Mouse (Mus musculus) CH12F3 (cell line): ENCODE results near the gene Rexo1.

Experiments used
- in situ Hi-C: fragments of 300-500 bp; cut with MboI; formaldehyde crosslinking; loops from 2 replicates; pipeline ENCODE4 v1.14.3; 2020; ENCODE audit warnings: low sequenced_read_pairs

The Rexo1 gene

DNA sequence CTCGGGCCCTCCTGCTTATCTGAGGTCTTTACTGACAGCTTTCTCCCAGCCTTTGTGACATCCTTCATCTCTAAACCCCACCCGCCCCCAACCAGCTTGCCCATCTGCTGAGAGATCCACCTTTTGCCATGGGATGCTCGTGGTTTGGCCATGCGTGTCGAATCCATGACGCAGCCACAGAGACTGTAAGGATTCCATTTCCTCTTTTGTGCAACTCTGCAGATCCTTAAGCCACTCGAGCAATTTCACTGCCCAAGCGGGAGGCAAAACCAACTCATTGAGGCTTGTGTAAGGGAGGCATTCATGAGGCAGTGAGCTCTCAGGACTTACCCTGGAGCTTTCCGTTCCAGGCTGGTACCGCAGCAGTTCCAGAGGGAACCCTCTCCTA lies 51.1 kb downstream of the Rexo1 start:
- in situ Hi-C loops = no loop called here

DNA sequence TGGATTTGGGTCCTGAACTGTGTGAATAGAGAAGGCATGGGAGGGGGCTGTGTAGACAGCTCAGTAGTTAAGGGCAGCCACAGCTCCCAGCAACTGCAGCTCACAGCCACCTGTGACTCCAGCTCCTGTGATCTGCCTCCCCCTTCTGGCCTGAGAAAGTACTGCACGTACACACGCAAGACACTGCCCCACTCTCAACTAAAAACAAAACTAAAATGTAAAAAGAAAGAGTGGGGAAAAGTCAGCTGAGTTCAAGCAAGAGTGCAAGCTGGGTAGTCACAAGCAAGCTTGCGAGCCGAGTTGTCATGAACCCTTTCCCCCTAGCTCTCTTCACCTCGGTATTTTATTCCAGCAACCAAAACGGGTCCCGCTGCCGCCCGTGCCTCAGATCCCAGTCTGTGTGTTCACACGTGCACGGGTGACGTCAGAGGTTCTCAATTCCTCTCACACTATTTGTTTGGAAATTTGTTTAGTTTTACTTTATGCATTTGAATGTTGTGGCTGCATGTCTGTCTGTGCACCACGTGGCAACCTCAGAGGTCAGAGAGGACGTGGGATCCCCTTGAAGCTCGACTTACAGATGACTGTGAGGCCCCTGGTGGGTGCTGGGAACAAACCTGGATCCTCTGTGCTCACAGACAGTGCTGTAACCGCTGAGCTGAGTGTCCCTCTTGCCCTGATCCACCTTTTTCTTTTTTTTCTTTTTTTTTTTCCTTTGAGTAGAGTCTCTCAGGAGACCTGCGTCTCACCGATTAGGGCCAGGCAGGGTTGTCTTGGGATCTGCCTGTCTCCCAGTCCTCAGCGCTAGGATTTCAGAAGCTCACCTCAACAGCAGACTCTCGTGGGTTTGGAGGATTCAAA lies 51.7 kb downstream of the Rexo1 start:
- in situ Hi-C loops = loop anchor here (5.0 kb wide), 1 partner anchor 62 kb away; no protein-coding TSS in a partner anchor

DNA sequence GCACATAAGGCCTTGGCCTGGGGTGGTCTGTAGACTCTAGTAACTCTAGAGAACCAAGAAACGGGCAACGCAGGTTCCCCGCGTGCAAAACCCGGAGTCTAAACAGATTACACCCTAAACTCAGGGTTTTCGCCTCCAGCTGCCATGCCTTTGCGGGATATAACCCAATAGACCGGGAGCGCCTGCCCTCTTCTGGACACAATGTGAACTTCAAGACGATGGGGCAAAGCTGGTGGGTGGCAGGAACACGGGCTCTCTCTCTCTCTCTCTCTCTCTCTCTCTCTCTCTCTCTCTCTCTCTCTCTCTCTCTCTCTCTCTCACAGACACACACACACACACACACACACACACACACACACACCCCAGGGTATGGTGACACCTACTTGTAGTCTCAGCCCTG lies 55.1 kb downstream of the Rexo1 start:
- in situ Hi-C loops = loop anchor here (5.0 kb wide), 1 partner anchor 59 kb away; no protein-coding TSS in a partner anchor

DNA sequence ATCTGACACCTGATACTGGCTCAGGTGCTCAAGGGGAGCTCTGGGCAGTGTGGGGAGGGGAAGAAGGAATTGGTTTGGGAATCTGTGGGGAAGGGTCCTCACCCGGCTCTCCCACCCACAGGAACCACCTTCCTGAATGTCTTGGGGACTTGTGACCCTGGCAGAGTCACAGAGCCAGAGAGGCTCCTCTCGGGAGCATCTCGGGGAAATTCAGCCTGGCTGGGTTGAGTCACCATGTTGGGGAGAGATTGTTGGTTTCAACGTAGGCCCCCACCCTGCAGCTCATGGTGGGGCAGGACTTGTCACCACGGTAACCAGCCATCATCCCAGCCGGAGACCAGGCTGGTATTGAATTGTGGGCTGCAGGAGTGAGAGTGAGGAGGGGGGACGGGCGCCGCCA lies 56.6 kb downstream of the Rexo1 start:
- in situ Hi-C loops = loop anchor here (5.0 kb wide), 1 partner anchor 57 kb away; no protein-coding TSS in a partner anchor

DNA sequence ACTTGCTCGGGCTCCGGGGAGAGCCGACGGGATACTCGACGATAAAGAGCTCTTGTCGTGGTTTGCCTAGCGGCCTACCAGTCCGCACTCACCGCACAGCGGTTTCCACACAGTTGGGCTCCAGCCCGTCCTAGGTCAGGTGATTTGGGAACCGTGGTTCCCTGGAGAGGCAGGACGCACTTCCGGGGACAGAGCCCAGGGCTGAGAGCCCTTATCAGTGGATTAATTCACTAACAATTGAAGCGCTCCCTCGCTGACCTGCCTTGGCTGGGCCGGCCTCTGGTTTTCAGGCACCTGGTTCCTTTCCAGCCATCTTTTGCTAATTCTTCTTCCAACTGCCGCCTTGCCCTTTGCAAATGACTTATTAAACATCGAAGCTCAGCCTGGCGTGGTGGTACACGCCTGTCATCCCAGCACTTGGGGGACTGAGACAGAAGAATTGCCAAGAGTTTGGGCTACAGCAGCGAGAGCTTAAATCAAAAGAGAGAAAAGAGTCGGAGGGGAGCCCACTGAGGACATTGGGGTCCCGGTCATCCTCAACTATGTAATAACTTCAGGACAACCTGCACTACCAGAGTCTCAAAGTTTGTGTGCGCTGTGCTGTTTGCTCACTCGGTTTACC lies 57.6 kb downstream of the Rexo1 start:
- in situ Hi-C loops = no loop called here

DNA sequence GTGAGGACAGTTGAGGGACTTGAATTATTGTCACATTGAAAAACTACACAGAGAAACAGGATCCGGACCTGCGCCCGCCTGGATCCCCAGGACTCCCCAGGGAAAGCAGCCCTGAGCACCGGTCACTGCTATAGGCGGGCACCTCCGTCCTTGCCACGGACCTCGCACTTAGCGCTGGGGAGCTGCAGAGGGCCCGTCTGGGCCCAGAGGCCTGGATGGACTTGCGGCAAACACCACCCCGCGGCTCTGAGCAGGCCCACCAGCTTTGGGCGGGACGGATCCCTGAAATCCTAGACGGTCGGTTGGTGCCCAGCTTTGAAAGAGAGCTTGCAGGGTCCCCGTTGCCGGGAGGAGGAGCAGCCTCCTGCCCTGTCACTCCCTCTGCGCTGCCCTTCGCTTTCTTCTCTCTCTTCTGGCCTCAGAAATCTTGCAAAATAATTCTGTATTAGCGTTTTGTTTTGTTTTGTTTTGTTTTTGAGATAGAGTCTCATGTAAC lies 58.5 kb downstream of the Rexo1 start:
- in situ Hi-C loops = no loop called here

DNA sequence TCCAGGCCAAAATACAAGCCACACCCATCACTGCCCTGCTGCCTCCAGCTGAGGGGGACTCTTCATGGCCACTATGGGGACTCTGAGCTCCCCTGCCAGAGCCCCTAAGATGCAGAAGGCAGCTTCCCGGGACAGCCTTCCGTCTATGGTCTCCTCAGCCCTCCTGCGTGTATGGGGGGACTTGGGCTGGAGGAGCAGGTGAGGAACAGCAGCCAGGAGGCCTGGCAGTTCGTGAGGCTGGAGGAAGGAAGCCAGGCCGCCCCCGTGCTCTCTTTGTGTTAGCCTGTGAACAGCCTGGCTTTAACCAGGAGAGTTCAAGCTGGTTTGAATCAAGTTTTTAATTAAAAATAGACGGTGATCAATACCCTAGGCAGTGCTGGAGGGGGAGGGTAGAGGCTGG lies 59.1 kb downstream of the Rexo1 start:
- in situ Hi-C loops = no loop called here

DNA sequence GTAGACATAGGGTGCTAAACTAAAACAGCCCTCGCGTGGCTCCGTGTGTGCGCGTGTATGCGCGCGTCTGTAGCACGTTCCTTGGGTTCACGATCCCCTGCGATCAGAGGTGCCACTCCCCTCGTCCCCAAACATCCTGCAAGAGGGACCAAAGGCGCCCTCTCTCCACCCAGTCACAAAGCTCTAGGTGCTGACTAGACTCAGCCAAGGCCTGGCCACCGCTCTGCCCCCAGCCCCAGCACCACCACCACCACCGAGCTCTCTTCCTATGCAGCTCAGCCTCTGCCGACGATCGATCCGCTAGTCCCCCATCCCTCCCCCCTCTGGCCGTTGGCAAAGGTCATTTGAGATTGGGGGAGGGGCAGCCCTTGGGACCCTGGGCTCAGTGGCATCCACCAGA lies 64.9 kb downstream of the Rexo1 start:
- in situ Hi-C loops = no loop called here

DNA sequence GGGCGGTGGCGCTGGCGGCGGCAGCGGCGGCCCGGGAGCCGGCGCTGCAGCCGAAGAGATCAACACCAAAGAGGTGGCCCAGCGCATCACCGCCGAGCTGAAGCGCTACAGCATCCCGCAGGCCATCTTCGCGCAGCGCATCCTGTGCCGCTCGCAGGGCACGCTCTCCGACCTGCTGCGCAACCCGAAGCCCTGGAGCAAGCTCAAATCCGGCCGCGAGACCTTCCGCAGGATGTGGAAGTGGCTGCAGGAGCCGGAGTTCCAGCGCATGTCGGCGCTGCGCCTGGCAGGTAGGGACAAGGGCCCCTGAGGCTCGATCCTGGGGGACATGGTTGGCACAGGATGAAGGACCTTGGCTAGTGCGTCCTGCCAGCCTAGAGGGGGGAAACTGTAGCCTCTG lies 65.5 kb downstream of the Rexo1 start:
- in situ Hi-C loops = no loop called here

DNA sequence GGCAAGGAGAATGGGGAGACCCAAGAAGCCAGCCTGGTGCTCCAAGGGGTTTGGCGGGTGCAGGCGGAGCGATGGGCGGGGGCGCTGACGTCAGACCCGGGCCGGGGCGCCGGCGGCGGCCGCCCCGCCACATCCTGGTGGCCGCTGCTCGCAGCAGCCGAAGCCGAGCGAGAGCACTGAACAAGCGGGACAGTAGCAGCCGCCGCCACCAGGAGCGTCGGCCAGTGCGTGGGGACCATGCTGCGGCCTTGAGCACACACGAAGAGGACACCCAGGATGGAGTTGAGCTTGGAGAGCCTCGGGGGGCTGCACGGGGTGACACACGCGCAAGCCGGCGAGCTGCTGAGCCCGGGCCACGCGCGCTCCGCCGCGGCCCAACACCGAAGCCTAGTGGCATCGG lies 66.6 kb downstream of the Rexo1 start, which contains the start of gene Onecut3:
TSS of gene Onecut3 (plus strand) at position 104 of the 400 bp plus-strand sequence.
- in situ Hi-C loops = no loop called here
